Mouse (Mus musculus) layer of hippocampus, postnatal 25 days (tissue): ENCODE results near the gene Gm21788. TPM values are rescaled to one million over a fixed set of nuclear protein-coding genes. Genes with fewer than 3 reads are reported as not detected.
"Not testable (repeated sequence)": the region's sequence is repeated elsewhere in the genome, so short reads cannot be mapped to it uniquely, and the experiment has no call there.

Source experiments
- DNase-seq, 2 experiments: peaks; one replicate each; pipeline ENCODE4 v3.0.0; 2022; ENCODE audit warnings: mixed read lengths in 2 of 2, low spot score in 1 of 2; ENCODE audit errors: extremely low spot score in 1 of 2
- total RNA-seq, 2 experiments: library from RNA; stranded (reverse); gene quantifications; 2 replicates each; pipeline ENCODE4 v1.2.3; 2021

Gene Gm21788
- total RNA-seq, result not detected

DNA sequence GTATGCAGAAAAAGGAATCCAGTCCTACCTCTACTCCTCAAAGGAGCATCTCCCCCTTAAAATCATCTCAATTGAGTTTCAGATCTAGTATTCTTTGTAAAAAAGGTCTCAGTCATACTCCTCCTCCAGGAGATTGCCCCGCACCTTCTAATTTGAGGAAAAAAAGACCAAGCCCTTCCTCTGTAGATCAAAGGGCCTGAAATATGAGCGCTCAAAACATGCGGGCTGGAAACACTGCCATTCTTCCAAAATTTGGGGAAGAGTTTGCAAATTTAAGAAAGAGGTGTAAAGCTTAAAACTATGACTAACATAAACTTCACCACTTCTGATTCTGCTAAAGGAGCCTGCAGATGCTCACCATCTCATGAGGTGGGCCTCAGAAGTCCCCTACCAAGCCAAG is at the start of gene Gm21788:
Gene Gm21788 (plus strand): TSS at position 301 of the 400 bp plus-strand sequence.
- DNase-seq, result not testable (repeated sequence)

Other genes starting within 250 kb of the Gm21788 start
- gene Gm21244, start 235.7 kb upstream of the Gm21788 start, total RNA-seq, result not detected
- not detected for gene Gm28998, start 151.2 kb upstream of the Gm21788 start, total RNA-seq
- under 1 TPM; 0.09 to 0.10 TPM for gene Gm20826, start 233.5 kb downstream of the Gm21788 start, total RNA-seq